Mouse (Mus musculus) left cerebral cortex, postnatal 25 days (tissue): ENCODE results near the gene Syne1. TPM values are rescaled to one million over a fixed set of nuclear protein-coding genes. Genes with fewer than 3 reads are reported as not detected.
A peak's percentile ranks its signal among the peaks of the same experiment; 100 is the strongest.

Source experiments
- DNase-seq, 2 experiments: peaks; one replicate each; pipeline ENCODE4 v3.0.0; 2022; ENCODE audit warnings: low spot score in 2 of 2, mixed read lengths in 1 of 2
- intact Hi-C: fragments of 180-260 bp; cut with DNase I; formaldehyde crosslinking; loops from one replicate; pipeline ENCODE4 v1.15.1; 2025
- total RNA-seq, 2 experiments: library from RNA; stranded (reverse); gene quantifications; 2 replicates each; pipeline ENCODE4 v1.2.3; 2021

The Syne1 gene
- 100 to 1,000 TPM; 383 to 392 TPM for total RNA-seq

DNA sequence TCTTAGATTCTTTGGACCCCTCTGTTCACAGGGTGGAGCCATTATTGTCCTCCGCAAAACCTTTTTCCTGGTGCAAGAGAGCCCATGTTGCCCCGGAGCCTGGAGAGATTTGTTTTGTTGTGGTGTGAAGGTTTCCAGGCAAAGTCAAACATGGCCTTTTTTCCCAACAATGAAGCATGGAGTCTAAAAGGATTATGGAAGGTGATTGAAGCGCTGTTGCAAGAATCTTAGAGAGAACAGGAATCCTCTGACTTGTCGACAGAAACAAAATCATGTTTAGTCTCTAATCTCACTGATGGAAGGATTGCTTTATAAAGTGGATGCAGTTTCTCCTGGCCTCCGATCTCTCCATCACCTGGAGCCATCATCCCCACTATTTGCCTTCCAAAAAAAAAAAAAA is at the start of gene Syne1:
Gene Syne1 (minus strand): TSS at position 101 of the 400 bp plus-strand sequence.
- intact Hi-C loops, result loop anchor here (5.0 kb wide), 2 partner anchors 59 to 189 kb away; no protein-coding TSS in a partner anchor
- no peak for DNase-seq

- intact Hi-C loops, result loop anchor here (2.0 kb wide), 2 partner anchors 35 to 191 kb away; no protein-coding TSS in a partner anchor
- peak; percentile 78 to 79 for DNase-seq
Observed at GRCm38 (mm10) chr10:5600123-5600522, 48.8 kb upstream of the Syne1 start.

DNA sequence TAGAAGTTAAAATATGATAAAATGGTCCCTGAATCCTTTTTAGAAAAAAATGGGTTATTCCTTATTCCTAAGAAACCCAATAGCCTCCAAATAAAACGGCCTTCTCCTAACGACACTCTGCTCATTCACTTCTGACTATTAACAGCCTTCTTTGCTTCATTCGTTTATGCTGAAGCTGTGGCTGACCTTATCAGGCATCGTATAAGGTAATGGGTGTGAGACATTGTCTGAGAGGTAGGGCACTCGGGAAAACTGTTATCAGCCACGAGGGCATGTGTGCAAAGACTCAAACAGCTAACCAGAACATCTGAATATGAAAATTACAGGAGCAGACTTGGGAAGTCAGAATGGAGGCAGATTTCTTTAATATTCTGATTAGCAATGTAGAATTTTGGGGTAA is 45.3 kb upstream of the Syne1 start:
- no peak for DNase-seq
- intact Hi-C loops, result no loop called here

DNA sequence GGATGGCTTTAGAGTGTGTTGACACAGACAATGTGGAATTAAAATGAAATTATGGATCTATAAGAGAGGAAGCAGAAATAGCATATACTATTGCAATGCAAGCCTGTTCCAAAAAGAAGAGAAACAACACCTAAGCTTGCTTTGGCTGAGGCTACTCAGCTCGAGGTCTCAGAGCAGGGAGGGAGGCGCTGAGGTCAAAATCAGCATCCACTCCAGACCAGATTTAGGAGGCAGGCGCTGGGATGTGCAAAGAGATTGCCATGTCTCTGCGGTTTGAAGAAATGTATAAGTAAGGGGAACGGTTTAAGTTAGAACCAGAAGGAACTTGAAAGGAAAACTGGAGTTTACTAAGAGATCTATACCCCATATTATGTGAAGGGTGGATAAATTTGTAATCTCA is 43.2 kb upstream of the Syne1 start:
- intact Hi-C loops, result no loop called here
- no peak for DNase-seq

- no peak for DNase-seq
- intact Hi-C loops, result no loop called here
Observed at GRCm38 (mm10) chr10:5593464-5593863, 42.2 kb upstream of the Syne1 start, which contains the start of gene Myct1. Myct1 (plus strand) TSS chr10:5593775.

- DNase-seq, result no peak
- intact Hi-C loops, result no loop called here
Observed at GRCm38 (mm10) chr10:5591996-5592395, 40.7 kb upstream of the Syne1 start.

GRCm38 (mm10) chr10:5591061-5591460 is 39.8 kb upstream of the Syne1 start:
- no peak for DNase-seq
- intact Hi-C loops, result no loop called here

GRCm38 (mm10) chr10:5573328-5573727 is 22.0 kb upstream of the Syne1 start:
- DNase-seq, result no peak
- intact Hi-C loops, result no loop called here

GRCm38 (mm10) chr10:5571332-5571731 is 20.1 kb upstream of the Syne1 start:
- no peak for DNase-seq
- intact Hi-C loops, result no loop called here

DNA sequence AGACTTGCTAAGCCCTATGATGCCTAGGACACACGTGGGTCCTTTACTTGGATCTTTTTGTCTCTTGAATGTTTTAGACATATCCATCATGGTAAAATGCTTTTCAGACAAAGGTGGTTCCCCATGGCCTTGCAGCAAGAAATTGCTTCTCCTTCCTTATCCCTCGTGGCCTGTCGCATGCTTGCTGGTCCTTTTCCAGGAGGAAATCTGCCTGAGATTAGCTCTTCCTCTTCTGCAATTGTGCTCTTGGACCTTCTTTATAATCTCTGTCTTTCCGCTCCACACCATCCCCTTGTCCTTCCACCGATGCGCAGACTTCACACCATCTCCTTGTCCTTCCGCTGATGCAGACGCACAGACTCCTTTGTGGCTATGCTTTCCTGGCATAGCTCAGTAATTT is 18.8 kb upstream of the Syne1 start:
- DNase-seq, result no peak
- intact Hi-C loops, result no loop called here

DNA sequence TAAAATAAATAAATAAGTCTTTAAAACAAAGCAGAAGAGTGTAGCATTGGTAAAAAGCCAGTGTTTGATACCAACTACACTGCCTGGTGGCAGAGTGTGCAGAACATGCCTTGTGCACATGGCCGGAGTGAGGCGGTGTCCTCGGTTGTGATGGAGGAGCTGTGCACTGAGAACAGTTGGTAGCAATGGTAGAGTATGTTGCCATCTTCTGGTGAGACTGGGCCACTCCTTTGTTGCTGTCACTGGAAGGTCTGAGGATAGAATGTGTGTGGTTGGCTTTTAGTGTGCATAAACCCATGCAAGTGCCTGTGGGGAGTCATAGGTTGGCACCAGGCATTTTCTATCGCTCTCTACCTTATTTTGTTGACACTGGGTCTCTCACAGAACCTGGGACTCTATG is 17.7 kb upstream of the Syne1 start:
- DNase-seq, result peak; percentile 9 to 37
- intact Hi-C loops, result loop anchor here (5.0 kb wide), 1 partner anchor 252 kb away; no protein-coding TSS in a partner anchor

GRCm38 (mm10) chr10:5561706-5562105 is 10.4 kb upstream of the Syne1 start:
- no peak for DNase-seq
- intact Hi-C loops, result no loop called here

DNA sequence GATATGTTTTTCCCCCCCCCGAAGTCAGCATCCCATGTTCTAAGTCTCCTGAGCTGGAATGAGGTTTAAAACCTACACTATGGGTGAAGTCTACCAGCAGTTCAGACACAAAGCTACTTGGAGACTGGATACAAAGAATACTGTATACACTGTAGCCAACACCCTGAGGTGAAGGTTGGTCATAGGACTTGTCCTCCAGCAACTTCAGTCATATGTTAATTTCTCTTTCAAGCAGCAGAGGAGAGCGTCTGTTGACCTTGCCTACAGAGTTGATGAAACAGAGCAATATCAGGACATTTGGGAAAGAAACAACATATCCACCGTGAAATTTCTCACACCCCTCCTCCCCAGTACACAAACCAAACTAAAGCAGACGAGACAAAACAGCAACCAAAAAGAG is 9.2 kb upstream of the Syne1 start:
- no peak for DNase-seq
- intact Hi-C loops, result no loop called here

GRCm38 (mm10) chr10:5558808-5559207 is 7.5 kb upstream of the Syne1 start:
- DNase-seq, result no peak
- intact Hi-C loops, result no loop called here

DNA sequence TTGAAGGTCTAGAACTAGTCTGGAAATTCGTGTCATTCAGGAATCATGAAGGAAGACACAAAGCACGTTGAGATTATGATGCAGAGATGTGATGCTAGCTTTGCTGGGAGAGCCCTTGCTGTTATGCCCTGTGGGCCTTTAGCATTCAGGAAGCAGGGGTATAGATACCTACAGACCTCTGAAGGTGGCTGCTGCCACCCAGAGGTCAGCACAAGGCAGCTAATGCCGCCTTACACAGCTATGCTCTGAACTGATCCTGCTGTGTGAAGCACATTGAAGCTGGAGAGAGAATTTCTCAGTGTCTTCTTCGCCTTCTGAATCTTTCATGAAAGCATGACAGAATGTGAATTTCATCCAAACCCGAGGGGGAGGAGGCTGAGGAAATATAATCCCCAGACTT is 3.7 kb upstream of the Syne1 start:
- DNase-seq, result peak; percentile 29 to 46
- intact Hi-C loops, result loop anchor here (2.0 to 5.0 kb wide), 3 partner anchors 63 to 193 kb away; no protein-coding TSS in a partner anchor

GRCm38 (mm10) chr10:5550168-5551021 is 887 bp downstream of the Syne1 start:
- intact Hi-C loops, result loop anchor here (5.0 kb wide), 2 partner anchors 58 to 188 kb away; no protein-coding TSS in a partner anchor
- peak; percentile 64 to 78 for DNase-seq

DNA sequence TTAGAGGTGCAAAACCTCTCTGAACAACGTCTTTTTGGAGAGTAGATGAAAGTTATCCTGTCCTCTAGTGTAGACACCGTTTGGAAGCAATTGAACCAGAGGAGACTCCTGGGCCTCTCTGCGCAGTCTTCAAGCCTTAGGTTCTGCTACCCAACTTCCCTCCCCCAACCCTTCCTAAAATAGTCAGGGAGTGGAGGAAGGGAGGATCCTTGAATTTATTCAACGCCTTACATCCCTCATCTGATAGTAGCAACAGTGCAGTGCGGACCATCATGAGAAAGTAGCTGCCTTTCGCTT is 1.5 kb downstream of the Syne1 start:
- intact Hi-C loops, result loop anchor here (5.0 kb wide), 2 partner anchors 58 to 188 kb away; no protein-coding TSS in a partner anchor
- DNase-seq, result peak in 1 of 2 experiments; percentile 60

- peak in 1 of 2 experiments; percentile 13 for DNase-seq
- intact Hi-C loops, result no loop called here
Observed at GRCm38 (mm10) chr10:5548651-5549050, 2.6 kb downstream of the Syne1 start.

DNA sequence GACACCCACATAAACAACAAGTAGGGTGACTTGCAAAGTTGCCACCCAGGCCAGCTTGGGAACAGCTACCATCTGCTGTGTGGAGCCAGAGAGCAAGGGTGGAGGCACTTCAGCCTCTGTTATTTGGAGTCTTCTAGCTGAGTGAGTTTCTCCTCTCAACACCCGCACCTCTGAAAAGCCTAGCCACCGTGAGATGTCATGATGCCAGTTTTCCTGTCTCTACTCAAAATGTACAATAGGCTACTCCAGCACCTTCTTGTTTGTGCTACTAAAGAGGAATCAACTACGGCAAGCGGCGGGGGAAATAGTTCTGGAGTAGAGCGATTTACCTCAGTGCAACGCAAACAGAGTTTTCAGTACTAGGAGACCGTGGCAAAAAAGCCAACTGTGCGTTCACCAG is 3.5 kb downstream of the Syne1 start:
- intact Hi-C loops, result no loop called here

DNA sequence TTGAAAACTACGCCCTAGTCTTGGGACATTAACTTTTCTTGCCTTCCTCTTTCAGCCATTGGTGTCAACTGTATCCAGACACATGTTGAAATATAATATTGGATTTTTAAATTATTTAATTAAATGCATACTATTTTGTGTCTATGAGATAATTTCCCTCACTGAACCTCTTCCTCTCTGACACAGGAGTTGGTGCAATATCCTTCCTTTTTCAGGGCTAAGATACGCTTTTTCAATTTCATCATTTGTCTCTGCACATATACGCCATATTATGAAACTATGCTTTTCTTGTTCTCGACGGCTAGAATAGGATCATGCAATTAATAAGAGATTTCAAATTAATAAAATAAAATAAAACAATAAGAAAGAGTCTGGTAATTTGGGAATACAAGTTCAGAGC is 4.9 kb downstream of the Syne1 start:
- DNase-seq, result no peak
- intact Hi-C loops, result no loop called here

More for the DNA sequence above, 3.5 kb downstream of the Syne1 start:
- no peak for DNase-seq

DNA sequence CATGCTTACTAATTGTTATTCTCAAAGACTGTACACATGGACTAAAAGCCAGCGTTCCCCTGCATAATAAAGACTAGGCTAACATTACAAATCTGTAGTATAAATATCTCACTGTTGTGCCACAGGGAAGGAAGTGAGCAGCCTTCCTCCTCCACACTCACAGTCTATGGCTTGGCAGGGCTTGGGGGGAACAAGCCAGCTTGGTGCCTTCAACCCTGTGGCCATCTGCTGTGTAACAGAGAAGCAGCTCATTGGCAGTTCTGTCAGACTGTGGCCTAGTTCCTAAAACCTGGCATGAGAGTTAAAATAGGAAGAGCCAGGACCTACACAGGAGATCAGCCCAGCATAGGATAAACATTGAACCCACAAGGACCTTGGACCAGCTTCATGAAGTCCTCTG is 23.0 kb downstream of the Syne1 start:
- intact Hi-C loops, result no loop called here
- DNase-seq, result peak in 1 of 2 experiments; percentile 59
